Mouse (Mus musculus) CH12.LX (cell line): ENCODE results near the gene Luc7l3. TPM values are rescaled to one million over a fixed set of nuclear protein-coding genes. Genes with fewer than 3 reads are reported as not detected.

Source experiments
- DNase-seq: peaks from one replicate; pipeline ENCODE4 v3.0.0-alpha.2; 2013; ENCODE audit errors: extremely low read depth
- H3K27ac ChIP-seq: 2 replicates; pipeline ENCODE4 v1.5.1; 2012; ENCODE audit warnings: low read depth, mild to moderate bottlenecking, control low read depth, moderate library complexity; ENCODE audit not compliant: insufficient read depth
- H3K27me3 ChIP-seq: replicated peaks from 2 replicates; pipeline ENCODE3; 2012; ENCODE audit warnings: inconsistent platforms
- H3K36me3 ChIP-seq, 2 experiments: replicated peaks in 1 of 2; 2 replicates each; pipeline versions ENCODE3 to v1.6.1; 2012; ENCODE audit warnings: inconsistent platforms in 1 of 2, low read length in 1 of 2, mild to moderate bottlenecking in 1 of 2, mixed read lengths in 1 of 2, moderate library complexity in 1 of 2; ENCODE audit not compliant: control insufficient read depth in 1 of 2, insufficient read depth in 1 of 2
- H3K4me1 ChIP-seq, 2 experiments: 2 replicates each; pipeline ENCODE4 v1.6.1; 2012; ENCODE audit warnings: inconsistent platforms in 1 of 2, moderate library complexity in 1 of 2; ENCODE audit not compliant: insufficient read depth in 2 of 2, control insufficient read depth in 1 of 2
- H3K4me2 ChIP-seq: 2 replicates; pipeline ENCODE4 v1.6.1; 2012; ENCODE audit warnings: low read depth, mild to moderate bottlenecking, control low read depth; ENCODE audit not compliant: poor library complexity, insufficient read depth, severe bottlenecking
- H3K4me3 ChIP-seq, 3 experiments: fragments of 150-350 bp in 1 of 3; sonication (generic) in 1 of 3; replicated peaks in 1 of 3; 2 replicates each; pipeline versions ENCODE3 to v1.5.1; 2011 to 2012; ENCODE audit warnings: low read depth in 2 of 3, low read length in 2 of 3, mild to moderate bottlenecking in 2 of 3, moderate library complexity in 2 of 3, control low read depth in 1 of 3, improper control_type of control experiment in 1 of 3, inconsistent platforms in 1 of 3, mixed read lengths in 1 of 3; ENCODE audit not compliant: poor library complexity in 1 of 3
- H3K79me2 ChIP-seq: replicated peaks from 2 replicates; pipeline ENCODE4 v1.6.1; 2012; ENCODE audit warnings: mild to moderate bottlenecking, moderate library complexity; ENCODE audit not compliant: control insufficient read depth, poor library complexity, insufficient read depth, severe bottlenecking; ENCODE audit errors: extremely low read depth
- H3K9ac ChIP-seq: 2 replicates; pipeline ENCODE4 v1.6.1; 2012; ENCODE audit warnings: low read depth, mild to moderate bottlenecking, control low read depth, moderate library complexity; ENCODE audit not compliant: insufficient read depth
- H3K9me3 ChIP-seq: replicated peaks from 2 replicates; pipeline ENCODE3; 2012; ENCODE audit warnings: low read length, inconsistent platforms, mixed read lengths
- BHLHE40 ChIP-seq: IDR thresholded peaks from 2 replicates; pipeline ENCODE4 v1.6.1; 2011; ENCODE audit warnings: mild to moderate bottlenecking, low read depth, low read length, improper control_type of control experiment
- CHD2 ChIP-seq: IDR thresholded peaks from 2 replicates; pipeline ENCODE4 v1.6.1; 2011; ENCODE audit warnings: low read length, improper control_type of control experiment
- E2F4 ChIP-seq: IDR thresholded peaks from 2 replicates; pipeline ENCODE4 v1.6.1; 2011; ENCODE audit warnings: low read depth, low read length, improper control_type of control experiment; ENCODE audit not compliant: insufficient replicate concordance
- ETS1 ChIP-seq: conservative IDR thresholded peaks from 2 replicates; pipeline ENCODE4 v1.6.1; 2012; ENCODE audit warnings: low read depth, mild to moderate bottlenecking, inconsistent platforms, low read length, improper control_type of control experiment, moderate library complexity
- HCFC1 ChIP-seq: IDR thresholded peaks from 2 replicates; pipeline ENCODE4 v1.6.1; 2012; ENCODE audit warnings: low read depth, mild to moderate bottlenecking, inconsistent platforms, low read length, improper control_type of control experiment
- IRF4 ChIP-seq: IDR thresholded peaks from 2 replicates; pipeline ENCODE4 v1.6.1; 2014; ENCODE audit warnings: low read depth, mild to moderate bottlenecking, inconsistent platforms, low read length, improper control_type of control experiment
- JUN ChIP-seq: IDR thresholded peaks from 2 replicates; pipeline ENCODE4 v1.6.1; 2011; ENCODE audit warnings: low read depth, mild to moderate bottlenecking, low read length, improper control_type of control experiment, moderate library complexity; ENCODE audit not compliant: insufficient read depth
- JUND ChIP-seq: conservative IDR thresholded peaks from 2 replicates; pipeline ENCODE4 v1.6.1; 2011; ENCODE audit warnings: low read depth, low read length, improper control_type of control experiment
- KAT2A ChIP-seq: IDR thresholded peaks from 2 replicates; pipeline ENCODE4 v1.6.1; 2012; ENCODE audit warnings: low read length, improper control_type of control experiment, inconsistent platforms; ENCODE audit not compliant: insufficient replicate concordance
- MAFK ChIP-seq: IDR thresholded peaks from 2 replicates; pipeline ENCODE4 v1.6.1; 2011; ENCODE audit warnings: low read length, improper control_type of control experiment; ENCODE audit not compliant: insufficient replicate concordance
- MAX ChIP-seq: IDR thresholded peaks from 2 replicates; pipeline ENCODE4 v1.6.1; 2011; ENCODE audit warnings: low read length, improper control_type of control experiment
- MAZ ChIP-seq: IDR thresholded peaks from 2 replicates; pipeline ENCODE4 v1.6.1; 2012; ENCODE audit warnings: low read depth, mild to moderate bottlenecking, inconsistent platforms, low read length, improper control_type of control experiment, moderate library complexity
- MYC ChIP-seq: IDR thresholded peaks from 2 replicates; pipeline ENCODE4 v1.6.1; 2011; ENCODE audit warnings: low read depth, mild to moderate bottlenecking, improper control_type of control experiment, low read length
- NRF1 ChIP-seq: IDR thresholded peaks from 2 replicates; pipeline ENCODE4 v1.6.1; 2014; ENCODE audit warnings: low read depth, mild to moderate bottlenecking, inconsistent platforms, low read length, improper control_type of control experiment, moderate library complexity
- POLR2AphosphoS2 ChIP-seq: IDR thresholded peaks from 2 replicates; pipeline ENCODE4 v1.6.1; 2011; ENCODE audit warnings: low read depth, low read length, improper control_type of control experiment
- RAD21 ChIP-seq: IDR thresholded peaks from 2 replicates; pipeline ENCODE4 v1.6.1; 2011; ENCODE audit warnings: low read depth, mild to moderate bottlenecking, low read length, improper control_type of control experiment, moderate library complexity
- SIN3A ChIP-seq: IDR thresholded peaks from 2 replicates; pipeline ENCODE4 v1.6.1; 2012; ENCODE audit warnings: low read length, improper control_type of control experiment, inconsistent platforms
- SMC3 ChIP-seq: IDR thresholded peaks from 2 replicates; pipeline ENCODE4 v1.6.1; 2011; ENCODE audit warnings: low read depth, low read length, improper control_type of control experiment
- TBP ChIP-seq: conservative IDR thresholded peaks from 2 replicates; pipeline ENCODE4 v1.6.1; 2011; ENCODE audit warnings: low read depth, low read length, improper control_type of control experiment
- TCF12 ChIP-seq: IDR thresholded peaks from 2 replicates; pipeline ENCODE4 v1.6.1; 2014; ENCODE audit warnings: low read depth, mild to moderate bottlenecking, inconsistent platforms, low read length, improper control_type of control experiment
- ZKSCAN1 ChIP-seq: IDR thresholded peaks from 2 replicates; pipeline ENCODE4 v1.6.1; 2012; ENCODE audit warnings: low read depth, inconsistent platforms, low read length, improper control_type of control experiment, borderline replicate concordance
- ZMIZ1 ChIP-seq: IDR thresholded peaks from 2 replicates; pipeline ENCODE4 v1.6.1; 2012; ENCODE audit warnings: low read depth, mild to moderate bottlenecking, inconsistent platforms, low read length, improper control_type of control experiment
- dilution Hi-C: fragments of 300-500 bp; cut with MboI; formaldehyde crosslinking; loops from 2 replicates; pipeline ENCODE4 v1.14.3; 2020; ENCODE audit warnings: low sequenced_read_pairs; ENCODE audit not compliant: extremely low pct_unique_long_range_greater_than_20kb, extremely low pct_ligation_motif_present
- in situ Hi-C: fragments of 300-500 bp; cut with MboI; formaldehyde crosslinking; loops from 3 replicates; pipeline ENCODE4 v1.14.3; 2019; ENCODE audit warnings: low sequenced_read_pairs, low pct_ligation_motif_present, low pct_unique_long_range_greater_than_20kb, mixed read lengths
- polyA plus RNA-seq: library from polyadenylated mRNA; unstranded; fragments of >175 nt; gene quantifications from 2 replicates; pipeline ENCODE4 v1.2.1, GENCODE M21; 2012; ENCODE audit warnings: low read depth; ENCODE audit not compliant: insufficient read length
- total RNA-seq, 2 experiments: library from RNA; depleted of rRNA; stranded (reverse); fragments of 300-350 nt in 1 of 2; fragments of >200 nt in 1 of 2; gene quantifications; 2 replicates each; pipeline ENCODE4 v1.2.3; 2012 to 2014

The Luc7l3 gene
- total and polyA plus RNA-seq, 3 experiments, result 57.7 to 246 (median 69.8) TPM

DNA sequence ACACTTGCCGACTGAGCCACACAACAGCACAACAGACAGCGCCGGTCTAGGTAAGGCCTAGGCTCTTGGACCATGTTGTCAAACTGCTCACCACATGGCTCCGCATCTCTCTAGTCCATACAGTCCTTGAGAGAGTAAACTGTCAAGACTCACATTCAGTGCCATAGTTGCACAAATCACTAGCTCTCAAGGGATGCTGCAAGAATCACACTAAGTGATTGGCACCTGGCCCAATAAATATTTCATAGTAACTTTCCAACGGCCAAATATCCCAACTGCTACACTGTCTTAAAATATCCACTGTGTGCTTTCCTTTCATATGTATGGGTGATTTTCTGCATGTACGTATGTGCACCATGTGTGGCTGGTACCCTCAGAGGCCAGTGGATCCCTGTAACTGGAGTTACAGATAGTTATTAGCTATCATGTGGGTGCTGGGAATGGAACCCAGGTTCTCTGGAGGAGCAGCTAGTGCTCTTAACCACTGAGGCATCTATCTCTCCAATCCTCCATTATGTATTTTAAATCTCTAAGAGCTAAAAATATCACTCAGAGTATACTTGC lies 38.2 kb downstream of the Luc7l3 start:
- no peaks in the 10 kb centered on the region for H3K79me2 ChIP-seq
- H3K4me1 ChIP-seq, result peaks cover 0 to 3% of the 10 kb centered on the region in 2 experiments; a peak in 1 of 4 replicates
- H3K36me3 ChIP-seq, result peaks cover 55 to 72% of the 10 kb centered on the region in 2 experiments
- no peaks in the 10 kb centered on the region for H3K9me3 ChIP-seq
- no peak for DNase-seq
- in situ Hi-C loops, result no loop called here
- H3K4me2 ChIP-seq, result no peak overlapping the region
- H3K9ac ChIP-seq, result no peak overlapping the region
- dilution Hi-C loops, result no loop called here
- no peaks in the 10 kb centered on the region for H3K27me3 ChIP-seq
- no peak overlapping the region for H3K27ac ChIP-seq
- TF ChIP-seq MYC, result no peak
- TF ChIP-seq POLR2AphosphoS2, result peak; percentile 62
- TF ChIP-seq RAD21, result no peak
- no peak overlapping the region for H3K4me3 ChIP-seq

DNA sequence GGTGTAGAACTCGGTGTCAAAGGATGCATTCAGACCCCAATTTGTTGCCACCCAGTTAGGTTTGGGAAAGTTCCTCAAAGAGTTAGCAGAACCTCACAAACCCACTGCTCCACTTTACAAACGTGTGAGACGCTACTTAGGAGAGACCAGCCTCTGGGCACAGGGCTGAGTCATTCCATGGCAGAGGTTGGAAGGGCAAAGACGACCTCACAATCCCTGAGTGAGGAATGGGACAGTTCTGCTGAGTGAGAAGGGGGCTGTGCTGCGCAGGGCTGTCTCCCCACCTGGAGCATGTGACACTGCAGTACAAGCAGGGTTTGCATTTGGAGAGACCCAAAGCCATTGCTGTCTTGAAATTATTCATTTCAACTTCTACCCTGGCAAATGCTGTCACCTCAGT lies 39.5 kb downstream of the Luc7l3 start:
- Histone ChIP-seq H3K4me1 (peaks cover 3% of the 10 kb centered on the region in 2 experiments; a peak in 3 of 4 replicates), H3K9me3 (no peaks in the 10 kb centered on the region), H3K4me2 (no peak overlapping the region), H3K9ac (no peak overlapping the region), H3K36me3 (peaks cover 45 to 59% of the 10 kb centered on the region in 2 experiments), H3K27ac (no peak overlapping the region), H3K4me3 (no peak overlapping the region), H3K27me3 (no peaks in the 10 kb centered on the region), H3K79me2 (no peaks in the 10 kb centered on the region)
- TF ChIP-seq HCFC1 (no peak), TCF12 (no peak), ZKSCAN1 (no peak), ETS1 (no peak), KAT2A (no peak), TBP (no peak), NRF1 (no peak), JUND (no peak), MAZ (no peak), E2F4 (no peak), MAX (no peak), BHLHE40 (no peak), SMC3 (no peak), SIN3A (no peak), CHD2 (no peak), POLR2AphosphoS2 (no peak), ZMIZ1 (no peak), MAFK (no peak), JUN (no peak), IRF4 (no peak)
- DNase-seq, result no peak
- dilution Hi-C loops (no loop called here), in situ Hi-C loops (no loop called here)
